Mouse (Mus musculus) stomach, postnatal 0 days (tissue): ENCODE results near the gene Tnrc6b.

ENCODE experiments used
- CTCF ChIP-seq: IDR thresholded peaks from 2 replicates; pipeline ENCODE4 v1.5.1; 2016; ENCODE audit warnings: antibody characterized with exemption, low read depth, mild to moderate bottlenecking, moderate library complexity
- EP300 ChIP-seq: optimal IDR thresholded peaks from 2 replicates; pipeline ENCODE3; 2016; ENCODE audit warnings: antibody characterized with exemption

GRCm38 (mm10) chr15:80945851-80946250 lies 234.7 kb downstream of the Tnrc6b start:
- TF ChIP-seq CTCF (peak; percentile 78), EP300 (no peak)
